Mouse (Mus musculus): ENCODE measurements at regions not wholly inside any gene's neighbourhood (a gene's known extent, or its start where the extent isn't known, plus 50 kb on each side); places are given as distances from the start of the nearest gene placed in this dataset.
A peak's percentile ranks its signal among the peaks of the same experiment; 100 is the strongest.

GRCm38 (mm10) chr4:28646154-28646553 is 166.8 kb upstream of the Epha7 start:
- DNase-seq = no peak

GRCm38 (mm10) chr4:28659478-28659877 is 153.5 kb upstream of the Epha7 start:
- DNase-seq = no peak

DNA sequence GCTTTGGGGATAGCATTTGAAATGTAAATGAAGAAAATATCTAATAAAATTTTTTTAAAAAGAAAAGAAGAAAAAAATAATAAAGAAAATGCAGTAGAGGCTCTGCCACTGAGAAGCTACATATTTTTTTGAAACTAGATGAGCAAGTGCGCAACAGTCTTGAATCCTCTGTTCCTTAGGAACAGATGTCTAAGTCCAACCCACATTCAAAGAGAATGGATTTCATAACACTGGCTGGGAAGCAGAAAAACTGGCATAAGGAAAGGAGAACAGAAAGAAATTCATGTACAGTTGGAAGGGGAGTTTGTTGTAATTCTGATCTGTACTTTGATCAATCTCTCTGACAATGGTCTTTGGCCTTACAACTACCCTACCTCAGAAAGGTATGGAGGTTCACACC is 114.8 kb upstream of the Epha7 start:
- peak; percentile 16 for DNase-seq

- peak; percentile 35 for DNase-seq
Observed at GRCm38 (mm10) chr4:28700481-28700880, 112.5 kb upstream of the Epha7 start.

DNA sequence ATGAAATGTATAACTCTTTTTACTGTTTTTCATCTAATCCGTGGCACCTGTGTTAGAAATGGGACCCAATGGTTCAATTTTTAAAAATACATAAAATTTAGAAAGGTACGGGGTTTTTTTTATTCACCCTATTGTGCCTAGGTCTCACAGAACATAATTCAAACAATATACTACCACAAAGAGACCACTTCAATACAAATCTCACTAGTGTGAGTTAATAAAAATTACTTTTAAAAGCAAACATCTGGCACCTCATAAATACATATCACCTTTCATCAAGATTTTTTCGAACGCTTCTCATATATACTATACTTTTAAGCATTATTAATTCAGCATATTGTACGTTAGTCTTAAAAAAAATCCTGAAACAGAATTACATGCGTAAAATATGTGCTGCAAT is 109.6 kb upstream of the Epha7 start:
- DNase-seq = no peak
